Mouse (Mus musculus) midbrain, postnatal 0 days (tissue): ENCODE measurements around the gene Ush2a. TPM values are rescaled to one million over a fixed set of nuclear protein-coding genes. Genes with fewer than 3 reads are reported as not detected.

ENCODE experiments used
- ATAC-seq: fragments of 200-750 bp; cut with Nextera tagmentation; 2 replicates; pipeline ENCODE4 v1.8.0; 2017; ENCODE audit warnings: moderate number of reproducible peaks, mild to moderate bottlenecking, moderate TSS enrichment, moderate library complexity; ENCODE audit not compliant: low FRiP score
- DNase-seq: peaks from one replicate; pipeline ENCODE4 v3.0.0-alpha.2; 2015; ENCODE audit warnings: low spot score
- H3K27ac ChIP-seq: fragments of 300-500 bp; sonication (generic); 2 replicates; pipeline ENCODE4 v1.5.1; 2014; ENCODE audit warnings: low read depth, mild to moderate bottlenecking, low read length, mixed read lengths
- H3K27me3 ChIP-seq: fragments of 300-500 bp; sonication (generic); 2 replicates; pipeline ENCODE4 v1.6.1; 2014; ENCODE audit warnings: low read length, control low read depth, mixed read lengths; ENCODE audit not compliant: insufficient read depth
- H3K36me3 ChIP-seq: fragments of 300-500 bp; sonication (generic); 2 replicates; pipeline ENCODE4 v1.6.1; 2014; ENCODE audit warnings: low read length, control low read depth, mixed read lengths; ENCODE audit not compliant: insufficient read depth
- H3K4me1 ChIP-seq: fragments of 300-500 bp; sonication (generic); 2 replicates; pipeline ENCODE4 v1.6.1; 2014; ENCODE audit warnings: mild to moderate bottlenecking, control low read depth, antibody characterized with exemption, low read length, mixed read lengths; ENCODE audit not compliant: insufficient read depth
- H3K4me2 ChIP-seq: fragments of 300-500 bp; sonication (generic); 2 replicates; pipeline ENCODE4 v1.6.1; 2014; ENCODE audit warnings: low read depth, mild to moderate bottlenecking, low read length, mixed read lengths; ENCODE audit not compliant: poor library complexity, severe bottlenecking
- H3K4me3 ChIP-seq: fragments of 300-500 bp; sonication (generic); 2 replicates; pipeline ENCODE4 v1.5.1; 2014; ENCODE audit warnings: low read depth, mild to moderate bottlenecking, low read length, moderate library complexity
- H3K9ac ChIP-seq: fragments of 300-500 bp; sonication (generic); replicated peaks from 2 replicates; pipeline ENCODE4 v1.6.1; 2014; ENCODE audit warnings: mild to moderate bottlenecking, low read length, moderate library complexity, mixed read lengths; ENCODE audit not compliant: poor library complexity, severe bottlenecking
- H3K9me3 ChIP-seq: fragments of 300-500 bp; sonication (generic); 2 replicates; pipeline ENCODE4 v1.6.1; 2016; ENCODE audit warnings: low read length, control low read depth
- CTCF ChIP-seq: IDR thresholded peaks from 2 replicates; pipeline ENCODE4 v1.5.1; 2016; ENCODE audit warnings: antibody characterized with exemption, mild to moderate bottlenecking
- WGBS: fragments of 180-500 bp; shearing (Covaris S2); extraction: QIAGEN DNeasy Blood & Tissue Kit; methylation state at CpG from one replicate; pipeline ENCODE4 v1.1.7; 2014; 5-methylcytosine and 5-hydroxymethylcytosine counted together
- polyA plus RNA-seq: library from polyadenylated mRNA; unstranded; fragments of >200 nt; fragmentation: Nextera tagmentation; extraction: Ambion mirVana; gene quantifications from 2 replicates; pipeline ENCODE4 v1.2.1, GENCODE M21; 2015
- total RNA-seq: library from RNA; depleted of rRNA; stranded (reverse); fragments of >200 nt; gene quantifications from 2 replicates; pipeline ENCODE4 v1.2.3, GENCODE M21; 2014

Ush2a gene
- total and polyA plus RNA-seq, 2 experiments from 2014 or later, result 0.10 to 0.38 TPM

DNA sequence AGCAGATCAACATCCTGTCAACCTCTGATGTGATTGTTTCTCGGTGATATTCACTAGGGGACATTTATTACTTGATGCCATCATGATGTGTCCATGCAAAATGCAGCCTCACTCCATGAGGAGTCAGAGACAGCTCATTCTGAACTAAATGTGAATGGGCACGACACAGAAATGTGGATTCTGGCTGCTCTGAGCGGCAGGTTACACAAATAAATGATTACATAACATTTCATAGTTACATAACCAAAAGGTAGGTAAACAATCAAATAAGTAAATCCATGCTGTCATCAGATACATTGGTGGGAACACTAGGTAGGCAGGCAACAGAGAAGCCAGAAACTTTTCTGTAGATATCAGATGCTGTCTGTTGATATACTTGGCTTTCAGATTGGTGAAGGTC lies 391.2 kb downstream of the Ush2a start:
- H3K9ac ChIP-seq, result no peak overlapping the region
- ATAC-seq (no peak), DNase-seq (no peak)
- no peak overlapping the region for H3K4me2 ChIP-seq
- H3K9me3 ChIP-seq, result no peaks in the 10 kb centered on the region; the same call in 1 of the 2 replicates
- WGBS, result 90% methylated on average over 3 of the region's 3 CpGs
- no peak overlapping the region for H3K27ac ChIP-seq
- H3K36me3 ChIP-seq, result no peaks in the 10 kb centered on the region
- no peaks in the 10 kb centered on the region for H3K27me3 ChIP-seq
- no peaks in the 10 kb centered on the region for H3K4me1 ChIP-seq
- no peak for TF ChIP-seq CTCF
- no peak overlapping the region for H3K4me3 ChIP-seq

DNA sequence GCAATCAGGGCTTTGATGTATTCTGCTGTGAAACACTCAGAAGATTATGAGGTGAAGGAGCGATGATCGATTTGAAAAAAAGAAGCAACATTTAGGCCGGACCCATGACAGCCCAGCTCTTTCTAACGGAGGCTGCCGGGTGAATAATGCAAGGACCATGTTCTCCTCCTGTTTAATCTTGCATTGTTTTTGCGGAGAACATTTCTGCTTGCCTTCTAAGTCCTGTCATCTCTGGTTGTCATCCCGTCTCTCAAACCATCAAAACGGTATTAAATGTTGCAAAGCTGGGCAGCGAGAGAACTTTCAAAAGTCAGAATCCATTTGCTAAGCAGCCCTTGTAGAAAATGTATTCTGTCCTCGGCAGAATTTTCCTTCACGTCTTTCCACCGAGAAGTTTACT lies 394.3 kb downstream of the Ush2a start:
- H3K4me1 ChIP-seq, result peaks cover 4% of the 10 kb centered on the region
- ATAC-seq (no peak), DNase-seq (no peak)
- no peaks in the 10 kb centered on the region for H3K27me3 ChIP-seq
- H3K4me2 ChIP-seq, result peak overlapping the region; percentile 3
- no peaks in the 10 kb centered on the region for H3K36me3 ChIP-seq
- H3K9ac ChIP-seq, result no peak overlapping the region
- no peaks in the 10 kb centered on the region; the same call in 1 of the 2 replicates for H3K9me3 ChIP-seq
- WGBS, result 15% methylated on average over 12 of the region's 12 CpGs
- no peak for TF ChIP-seq CTCF
- no peak overlapping the region for H3K4me3 ChIP-seq
- H3K27ac ChIP-seq, result no peak overlapping the region

GRCm38 (mm10) chr1:188659159-188659558 lies 397.3 kb downstream of the Ush2a start:
- Histone ChIP-seq H3K4me3 (no peak overlapping the region), H3K9me3 (no peaks in the 10 kb centered on the region; the same call in 1 of the 2 replicates), H3K4me1 (peaks cover 7% of the 10 kb centered on the region), H3K9ac (no peak overlapping the region), H3K27ac (no peak overlapping the region), H3K36me3 (no peaks in the 10 kb centered on the region), H3K27me3 (no peaks in the 10 kb centered on the region), H3K4me2 (no peak overlapping the region)
- 37% methylated on average over 3 of the region's 3 CpGs for WGBS
- no peak for TF ChIP-seq CTCF
- ATAC-seq (no peak), DNase-seq (no peak)

DNA sequence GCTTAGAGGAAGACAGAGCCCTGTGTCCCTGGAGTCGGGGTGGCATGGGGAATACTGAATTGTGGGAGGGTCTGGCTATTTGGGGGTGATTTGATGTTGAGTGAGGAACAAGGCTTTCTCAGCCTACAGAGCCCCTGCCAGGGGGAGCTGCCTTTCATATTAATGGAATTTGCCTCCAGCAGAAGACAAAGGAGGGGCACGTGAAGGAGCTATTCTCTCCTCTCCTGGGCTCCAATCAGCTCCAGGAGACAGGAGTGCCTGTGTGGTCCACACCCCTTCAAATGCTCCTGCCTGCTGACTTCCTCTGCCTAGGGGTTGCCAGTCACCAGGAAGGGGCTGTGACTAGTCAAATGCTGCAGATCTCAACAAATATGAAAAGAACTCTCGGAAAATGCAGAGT lies 398.5 kb downstream of the Ush2a start:
- TF ChIP-seq CTCF, result no peak
- Histone ChIP-seq H3K36me3 (no peaks in the 10 kb centered on the region), H3K4me3 (peak overlapping the region; percentile 6; the same call in 1 of the 2 replicates), H3K4me2 (peak overlapping the region; percentile 39), H3K27ac (no peak overlapping the region), H3K27me3 (no peaks in the 10 kb centered on the region), H3K9ac (no peak overlapping the region; the same call in 1 of the 2 replicates), H3K4me1 (peaks cover 7% of the 10 kb centered on the region), H3K9me3 (no peaks in the 10 kb centered on the region)
- WGBS, result 9% methylated on average over 3 of the region's 3 CpGs
- no peak for ATAC-seq
- peak; percentile 11 for DNase-seq

- Histone ChIP-seq H3K4me3 (peak overlapping the region; percentile 6; the same call in 1 of the 2 replicates), H3K27me3 (no peaks in the 10 kb centered on the region), H3K27ac (no peak overlapping the region), H3K36me3 (no peaks in the 10 kb centered on the region), H3K4me1 (peaks cover 7% of the 10 kb centered on the region), H3K4me2 (peak overlapping the region; percentile 39), H3K9me3 (no peaks in the 10 kb centered on the region), H3K9ac (no peak overlapping the region; the same call in 1 of the 2 replicates)
- DNase-seq, result peak; percentile 50
- ATAC-seq, result no peak
- TF ChIP-seq CTCF, result no peak
- 3% methylated on average over 8 of the region's 8 CpGs for WGBS
These were observed 399.1 kb downstream of the Ush2a start for GRCm38 (mm10) chr1:188660882-188661281.

- no peaks in the 10 kb centered on the region for H3K4me1 ChIP-seq
- TF ChIP-seq CTCF, result no peak
- no peaks in the 10 kb centered on the region for H3K36me3 ChIP-seq
- no peak overlapping the region for H3K27ac ChIP-seq
- H3K9ac ChIP-seq, result no peak overlapping the region
- DNase-seq, result no peak
- no peaks in the 10 kb centered on the region for H3K27me3 ChIP-seq
- WGBS, result 73% methylated on average over 8 of the region's 8 CpGs
- H3K4me3 ChIP-seq, result no peak overlapping the region
- H3K4me2 ChIP-seq, result no peak overlapping the region
- no peak for ATAC-seq
- H3K9me3 ChIP-seq, result no peaks in the 10 kb centered on the region
These were observed 405.6 kb downstream of the Ush2a start for GRCm38 (mm10) chr1:188667460-188667859.
